Mouse (Mus musculus): ENCODE data around the gene Pla2g6.

DNA sequence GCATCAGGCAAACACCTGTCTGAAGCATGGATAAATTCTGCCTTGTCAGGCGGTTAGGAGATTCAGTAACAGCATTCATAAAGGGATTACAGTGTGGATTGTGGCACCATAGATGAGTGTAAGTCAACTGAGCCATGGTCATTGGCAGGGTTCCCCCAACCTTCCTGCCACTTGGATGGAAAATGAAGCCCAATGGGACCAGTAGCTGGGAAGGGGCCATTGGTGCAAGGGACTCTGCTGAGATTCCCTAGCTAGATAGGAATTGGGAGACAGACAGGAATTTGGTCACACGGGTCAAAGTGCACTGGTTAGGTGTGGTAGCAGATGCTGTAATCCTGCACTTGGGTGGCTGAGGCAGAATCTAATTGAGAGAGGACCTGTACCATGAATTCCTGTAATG is 78.0 kb downstream of the Pla2g6 start:
- no peak for TF ChIP-seq CTCF (conservative IDR thresholded peaks at IDR 0.05 in 1 of 2, IDR thresholded peaks at IDR 0.05 in 1 of 2; ENCODE audit: low read depth in 2 of 2, low read length in 2 of 2)
- no peak for TF ChIP-seq GABPA (IDR thresholded peaks at IDR 0.05; ENCODE audit: insufficient replicate concordance, low read depth, low read length)
- no peak for TF ChIP-seq MAZ (IDR thresholded peaks at IDR 0.05; ENCODE audit: low read depth, low read length)
- TF ChIP-seq POLR2A (IDR thresholded peaks at IDR 0.05; ENCODE audit: low read depth, low read length), result no peak
- TF ChIP-seq SMC3 (IDR thresholded peaks at IDR 0.05; ENCODE audit: low read depth, low read length), result no peak
- TF ChIP-seq TCF12 (IDR thresholded peaks at IDR 0.05; ENCODE audit: low read depth, low read length), result no peak
- no peak for TF ChIP-seq MAX (IDR thresholded peaks at IDR 0.05; ENCODE audit: low read length)
- no peak for TF ChIP-seq HCFC1 (IDR thresholded peaks at IDR 0.05; ENCODE audit: low read depth, low read length)
- TF ChIP-seq ZKSCAN1 (IDR thresholded peaks at IDR 0.05; ENCODE audit: borderline replicate concordance, low read depth, low read length), result no peak
- TF ChIP-seq MAFK (IDR thresholded peaks at IDR 0.05; ENCODE audit: insufficient replicate concordance, low read length), result no peak
